Mouse (Mus musculus) neural tube, embryonic 15.5 days (tissue): ENCODE results near the gene Atad1. TPM values are rescaled to one million over a fixed set of nuclear protein-coding genes. Genes with fewer than 3 reads are reported as not detected.
A peak's percentile ranks its signal among the peaks of the same experiment; 100 is the strongest.
"Not testable (repeated sequence)": the region's sequence is repeated elsewhere in the genome, so short reads cannot be mapped to it uniquely, and the experiment has no call there.

Experiments used
- ATAC-seq: fragments of 200-750 bp; cut with Nextera tagmentation; 2 replicates; pipeline ENCODE4 v1.8.0; 2017; ENCODE audit warnings: mild to moderate bottlenecking, moderate TSS enrichment, moderate library complexity; ENCODE audit not compliant: low FRiP score
- H3K27ac ChIP-seq: fragments of 300-500 bp; sonication (generic); replicated peaks from 2 replicates; pipeline ENCODE4 v1.5.1; 2015; ENCODE audit warnings: mild to moderate bottlenecking, inconsistent platforms
- H3K27me3 ChIP-seq: fragments of 300-500 bp; sonication (generic); replicated peaks from 2 replicates; pipeline ENCODE4 v1.6.1; 2015; ENCODE audit warnings: inconsistent platforms
- H3K36me3 ChIP-seq: fragments of 300-500 bp; sonication (generic); 2 replicates; pipeline ENCODE4 v1.6.1; 2015; ENCODE audit warnings: inconsistent platforms
- H3K4me1 ChIP-seq: fragments of 300-500 bp; sonication (generic); 2 replicates; pipeline ENCODE4 v1.6.1; 2015; ENCODE audit warnings: inconsistent platforms
- H3K4me2 ChIP-seq: fragments of 300-500 bp; sonication (generic); 2 replicates; pipeline ENCODE4 v1.6.1; 2015; ENCODE audit warnings: inconsistent platforms, mild to moderate bottlenecking, moderate library complexity
- H3K4me3 ChIP-seq: fragments of 300-500 bp; sonication (generic); replicated peaks from 2 replicates; pipeline ENCODE4 v1.5.1; 2015; ENCODE audit warnings: mild to moderate bottlenecking, inconsistent platforms
- H3K9ac ChIP-seq: fragments of 300-500 bp; sonication (generic); replicated peaks from 2 replicates; pipeline ENCODE4 v1.6.1; 2015; ENCODE audit warnings: mild to moderate bottlenecking, inconsistent platforms
- H3K9me3 ChIP-seq: fragments of 300-500 bp; sonication (generic); replicated peaks from 2 replicates; pipeline ENCODE4 v1.6.1; 2016; ENCODE audit warnings: inconsistent platforms
- WGBS: fragments of 180-500 bp; shearing (Covaris S2); methylation state at CpG from one replicate; pipeline ENCODE4 v1.1.7; 2015; ENCODE audit warnings: mixed read lengths; 5-methylcytosine and 5-hydroxymethylcytosine counted together
- polyA plus RNA-seq: library from polyadenylated mRNA; unstranded; fragments of >200 nt; fragmentation: Nextera tagmentation; extraction: Ambion mirVana; gene quantifications from 2 replicates; pipeline ENCODE4 v1.2.1, GENCODE M21; 2015

The Atad1 gene
- polyA plus RNA-seq, 1 experiment from 2014 or later, result 105 TPM

GRCm38 (mm10) chr19:32711761-32712541 lies 27.6 kb downstream of the Atad1 start:
- H3K4me3 ChIP-seq, result peak overlapping the region; percentile 89
- peak overlapping the region; percentile 97 for H3K9ac ChIP-seq
- peak overlapping the region; percentile 95 for H3K27ac ChIP-seq
- ATAC-seq, result peak; percentile 98
- H3K9me3 ChIP-seq, result no peaks in the 10 kb centered on the region
- WGBS, result under 1% methylated on average over 57 of the region's 63 CpGs
- no peaks in the 10 kb centered on the region for H3K27me3 ChIP-seq
- peak overlapping the region; percentile 75 for H3K4me2 ChIP-seq
- H3K4me1 ChIP-seq, result peaks cover 26% of the 10 kb centered on the region
- H3K36me3 ChIP-seq, result no peaks in the 10 kb centered on the region

GRCm38 (mm10) chr19:32710288-32710687 lies 29.3 kb downstream of the Atad1 start:
- ATAC-seq, result no peak
- no peaks in the 10 kb centered on the region for H3K9me3 ChIP-seq
- H3K27ac ChIP-seq, result no peak overlapping the region
- H3K9ac ChIP-seq, result no peak overlapping the region
- 67% methylated on average over 3 of the region's 3 CpGs for WGBS
- no peak overlapping the region for H3K4me3 ChIP-seq
- peaks cover under 1% of the 10 kb centered on the region; the same call in 1 of the 2 replicates for H3K36me3 ChIP-seq
- H3K27me3 ChIP-seq, result no peaks in the 10 kb centered on the region
- H3K4me1 ChIP-seq, result peaks cover 26% of the 10 kb centered on the region
- H3K4me2 ChIP-seq, result peak overlapping the region; percentile 75; the same call in 1 of the 2 replicates

GRCm38 (mm10) chr19:32708996-32709395 lies 30.6 kb downstream of the Atad1 start:
- Histone ChIP-seq H3K4me3 (no peak overlapping the region), H3K9ac (no peak overlapping the region), H3K27me3 (no peaks in the 10 kb centered on the region), H3K36me3 (peaks cover 13% of the 10 kb centered on the region; the same call in 1 of the 2 replicates), H3K4me2 (no peak overlapping the region), H3K27ac (no peak overlapping the region), H3K9me3 (no peaks in the 10 kb centered on the region), H3K4me1 (peaks cover 26% of the 10 kb centered on the region)
- WGBS, result 87% methylated on average over 5 of the region's 5 CpGs
- no peak for ATAC-seq

- no peaks in the 10 kb centered on the region for H3K9me3 ChIP-seq
- H3K27ac ChIP-seq, result no peak overlapping the region
- no peaks in the 10 kb centered on the region for H3K27me3 ChIP-seq
- peaks cover 51% of the 10 kb centered on the region for H3K36me3 ChIP-seq
- H3K4me3 ChIP-seq, result no peak overlapping the region
- H3K4me2 ChIP-seq, result no peak overlapping the region
- H3K9ac ChIP-seq, result no peak overlapping the region
- no peaks in the 10 kb centered on the region for H3K4me1 ChIP-seq
- ATAC-seq, result no peak
- WGBS, result 80% methylated on average over 3 of the region's 3 CpGs
Observed at GRCm38 (mm10) chr19:32702191-32702590, 37.4 kb downstream of the Atad1 start.

- H3K4me1 ChIP-seq, result no peaks in the 10 kb centered on the region
- no peak overlapping the region for H3K4me3 ChIP-seq
- H3K27me3 ChIP-seq, result no peaks in the 10 kb centered on the region
- H3K9me3 ChIP-seq, result no peaks in the 10 kb centered on the region
- no peak overlapping the region for H3K4me2 ChIP-seq
- ATAC-seq, result no peak
- peaks cover 61% of the 10 kb centered on the region for H3K36me3 ChIP-seq
- H3K27ac ChIP-seq, result no peak overlapping the region
- 96% methylated on average over 2 of the region's 2 CpGs for WGBS
- no peak overlapping the region for H3K9ac ChIP-seq
Observed at GRCm38 (mm10) chr19:32696674-32697073, 42.9 kb downstream of the Atad1 start.

- Histone ChIP-seq H3K36me3 (peaks cover 49% of the 10 kb centered on the region), H3K27me3 (no peaks in the 10 kb centered on the region), H3K27ac (no peak overlapping the region), H3K9ac (no peak overlapping the region), H3K4me1 (no peaks in the 10 kb centered on the region), H3K4me3 (no peak overlapping the region), H3K4me2 (no peak overlapping the region), H3K9me3 (no peaks in the 10 kb centered on the region)
- ATAC-seq, result no peak
- 75% methylated on average over 6 of the region's 6 CpGs for WGBS
Observed at GRCm38 (mm10) chr19:32689724-32690123, 49.9 kb downstream of the Atad1 start.

- 88% methylated on average over 3 of the region's 3 CpGs for WGBS
- peaks cover 38% of the 10 kb centered on the region for H3K36me3 ChIP-seq
- H3K4me2 ChIP-seq, H3K4me1 ChIP-seq, H3K27ac ChIP-seq, H3K27me3 ChIP-seq, H3K9me3 ChIP-seq, H3K4me3 ChIP-seq, H3K9ac ChIP-seq, ATAC-seq: not testable (repeated sequence)
Observed at GRCm38 (mm10) chr19:32688227-32688626, 51.4 kb downstream of the Atad1 start.

- Histone ChIP-seq H3K36me3 (peaks cover 36% of the 10 kb centered on the region), H3K4me2 (no peak overlapping the region), H3K27ac (no peak overlapping the region), H3K27me3 (no peaks in the 10 kb centered on the region), H3K9ac (no peak overlapping the region), H3K4me3 (no peak overlapping the region), H3K4me1 (no peaks in the 10 kb centered on the region), H3K9me3 (no peaks in the 10 kb centered on the region)
- 84% methylated on average over 5 of the region's 5 CpGs for WGBS
- ATAC-seq, result no peak
Observed at GRCm38 (mm10) chr19:32687721-32688120, 51.9 kb downstream of the Atad1 start.

- no peak for ATAC-seq
- Histone ChIP-seq H3K27ac (no peak overlapping the region), H3K4me3 (no peak overlapping the region), H3K9ac (no peak overlapping the region), H3K27me3 (no peaks in the 10 kb centered on the region), H3K36me3 (peaks cover 39% of the 10 kb centered on the region), H3K9me3 (no peaks in the 10 kb centered on the region), H3K4me2 (no peak overlapping the region), H3K4me1 (no peaks in the 10 kb centered on the region)
- WGBS, result 94% methylated on average over 5 of the region's 5 CpGs
Observed at GRCm38 (mm10) chr19:32683081-32683480, 56.5 kb downstream of the Atad1 start.

- H3K4me2 ChIP-seq, result no peak overlapping the region
- 97% methylated on average over 2 of the region's 2 CpGs for WGBS
- no peak overlapping the region for H3K4me3 ChIP-seq
- H3K27me3 ChIP-seq, result no peaks in the 10 kb centered on the region
- peaks cover 31% of the 10 kb centered on the region for H3K36me3 ChIP-seq
- H3K9me3 ChIP-seq, result no peaks in the 10 kb centered on the region
- H3K4me1 ChIP-seq, result no peaks in the 10 kb centered on the region
- ATAC-seq, result no peak
- H3K27ac ChIP-seq, result no peak overlapping the region
- no peak overlapping the region for H3K9ac ChIP-seq
Observed at GRCm38 (mm10) chr19:32680894-32681293, 58.7 kb downstream of the Atad1 start.

GRCm38 (mm10) chr19:32675766-32676165 lies 63.8 kb downstream of the Atad1 start:
- WGBS, result 92% methylated on average over 3 of the region's 3 CpGs
- no peak overlapping the region for H3K4me2 ChIP-seq
- no peak overlapping the region for H3K9ac ChIP-seq
- no peaks in the 10 kb centered on the region for H3K4me1 ChIP-seq
- H3K36me3 ChIP-seq, result peaks cover 26% of the 10 kb centered on the region
- ATAC-seq, result no peak
- H3K27ac ChIP-seq, result no peak overlapping the region
- no peak overlapping the region for H3K4me3 ChIP-seq
- H3K9me3 ChIP-seq, result no peaks in the 10 kb centered on the region
- no peaks in the 10 kb centered on the region for H3K27me3 ChIP-seq

- H3K36me3 ChIP-seq, H3K9ac ChIP-seq, ATAC-seq, H3K4me1 ChIP-seq, H3K9me3 ChIP-seq, H3K4me2 ChIP-seq, H3K27ac ChIP-seq, H3K27me3 ChIP-seq, H3K4me3 ChIP-seq: not testable (repeated sequence)
- 96% methylated on average over 1 of the region's 1 CpGs for WGBS
Observed at GRCm38 (mm10) chr19:32667830-32668229, 71.8 kb downstream of the Atad1 start.
